Mouse (Mus musculus) spleen, adult 2 months (tissue): Measurements from ENCODE around the gene Ebf3.

Source experiments
- CTCF ChIP-seq: fragments of 200-500 bp; IDR thresholded peaks from 2 replicates; pipeline ENCODE4 v1.5.1; 2011; ENCODE audit warnings: mild to moderate bottlenecking, inconsistent platforms; ENCODE audit not compliant: insufficient read depth, insufficient read length, insufficient replicate concordance; ENCODE audit errors: extremely low read depth
- POLR2A ChIP-seq: fragments of 200-500 bp; IDR thresholded peaks from 2 replicates; pipeline ENCODE4 v1.6.1; 2011; ENCODE audit warnings: low read depth, low read length, inconsistent platforms

DNA sequence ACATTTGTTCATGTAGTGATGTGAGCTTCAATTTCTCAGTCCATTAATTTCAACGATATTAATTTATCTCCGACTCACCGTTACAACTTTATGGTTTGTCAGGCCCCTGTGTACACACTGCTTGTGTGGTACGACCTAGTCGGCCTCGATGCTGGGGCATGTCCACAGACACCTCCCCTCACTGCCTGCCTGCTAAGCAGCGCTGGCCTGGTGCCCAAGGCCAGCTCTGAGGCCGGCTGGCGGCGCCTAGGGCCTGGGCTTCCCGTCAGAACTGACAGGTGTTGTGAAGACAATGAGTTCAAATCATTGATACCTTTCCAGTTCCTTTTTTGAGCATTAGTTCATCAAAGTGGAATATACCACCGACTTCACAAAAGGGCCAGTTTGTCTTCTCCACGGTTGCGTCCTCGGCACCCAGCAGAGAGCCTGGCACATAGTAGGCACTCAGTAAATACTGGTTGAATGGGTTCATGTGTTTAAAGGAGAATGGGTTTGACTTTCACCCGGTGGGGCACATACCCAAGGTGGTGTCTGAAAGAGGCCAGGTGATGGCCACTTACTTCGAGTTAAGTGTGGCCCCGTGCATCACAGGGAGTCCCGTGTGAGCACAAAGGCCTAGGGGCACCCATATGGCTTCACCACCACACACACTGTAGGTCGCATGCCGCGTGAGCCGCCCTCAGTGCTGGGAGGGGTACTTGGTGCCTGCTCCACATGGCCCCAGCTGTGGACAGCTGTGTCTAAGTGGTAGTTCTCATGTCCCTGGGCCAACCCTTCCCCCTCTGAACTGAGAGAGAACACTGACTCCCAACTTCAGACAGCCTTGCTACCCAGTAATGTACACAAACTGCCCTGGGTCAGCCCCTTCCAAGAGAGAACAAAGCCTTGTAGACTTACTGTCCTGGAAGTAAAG is 116.9 kb downstream of the Ebf3 start:
- TF ChIP-seq CTCF: no peak
- TF ChIP-seq POLR2A: no peak
